Mouse (Mus musculus): ENCODE measurements around the gene Gm17334.

- TF ChIP-seq CTCF (conservative IDR thresholded peaks at IDR 0.05; ENCODE audit: insufficient read depth, insufficient read length, low read depth, low read length) (no peak), POLR2A (IDR thresholded peaks at IDR 0.05; ENCODE audit: low read depth, low read length) (no peak)
These were observed 9.0 kb upstream of the Gm17334 start for GRCm38 (mm10) chr11:53781964-53782363.

Data from kidney, adult 2 months (tissue).